Mouse (Mus musculus): ENCODE measurements around the gene Asdurf. TPM values are rescaled to one million over a fixed set of nuclear protein-coding genes. Genes with fewer than 3 reads are reported as not detected.

The Asdurf gene
- polyA plus RNA-seq (2012; rRNA removed), result not detected in 2 replicates

GRCm38 (mm10) chr1:53352327-53353261 lies at the start of gene Asdurf, which contains the start of the genes Gm28551 and Asnsd1:
Gene Asdurf, minus strand, starts transcription at chr1:53352619.
Gene Gm28551, minus strand, starts transcription at chr1:53352667.
Gene Asnsd1, minus strand, starts transcription at chr1:53352752.

GRCm38 (mm10) chr1:53312989-53313967 lies 39.1 kb downstream of the Asdurf start, which contains the start of gene Osgepl1:
Gene Osgepl1, plus strand, starts transcription at chr1:53313624.

Other genes with a start within 250 kb of the Asdurf start
- gene 1700019A02Rik, start 165.0 kb downstream of the Asdurf start, polyA plus RNA-seq (2012; rRNA removed), result 0.27 TPM in 1 of 2 replicates, not detected in the other
- gene Pms1, start 55.6 kb downstream of the Asdurf start, polyA plus RNA-seq (2012; rRNA removed), result 5.7 and 7.0 TPM in 2 replicates
- gene Ormdl1, start 55.5 kb downstream of the Asdurf start, polyA plus RNA-seq (2012; rRNA removed), result 32.9 and 38.2 TPM in 2 replicates
- gene Gm28778, start 55.5 kb downstream of the Asdurf start, polyA plus RNA-seq (2012; rRNA removed), result 2.6 and 4.2 TPM in 2 replicates
- gene Osgepl1, start 39.0 kb downstream of the Asdurf start, polyA plus RNA-seq (2012; rRNA removed), result 17.2 and 19.8 TPM in 2 replicates
- 0.66 and 0.90 TPM in 2 replicates for gene Gm28551, start within 50 bp of the Asdurf start, polyA plus RNA-seq (2012; rRNA removed)
- 31.0 and 31.5 TPM in 2 replicates for gene Asnsd1, start 133 bp upstream of the Asdurf start, polyA plus RNA-seq (2012; rRNA removed)